ENCODE assay signal across 17 mouse cellular contexts in genomic region chr1:78191331-78191730, GRCm38 (mm10). TPM values are rescaled to one million over a fixed set of nuclear protein-coding genes. Genes with fewer than 3 reads are reported as not detected.
DNase-seq lines count a peak whose midpoint lies in the region; ATAC-seq and TF ChIP-seq lines count a peak whose summit lies in the region.
"Had no signal": no experiment of that assay in that cellular context is flagged by ENCODE, and none has a peak within 500 bp of the region (broad histone marks: within the 10 kb centered on the region; RNA-seq: fewer than 3 reads in every experiment).

No protein-coding gene starts in this region.

- ATAC-seq in liver, embryonic 11.5 days (replicated peaks; ENCODE audit: low FRiP score), result no peak
- ATAC-seq in hindbrain, postnatal 0 days, result no peak
- no peak for ATAC-seq in midbrain, postnatal 0 days (ENCODE audit: low FRiP score)
- no peak for ATAC-seq in activated CD4-positive, CD25-positive, alpha-beta regulatory T cell, adult 4 months
- no peak for ATAC-seq in kidney, embryonic 15.5 days (replicated peaks; ENCODE audit: low FRiP score)
- ATAC-seq: forebrain, postnatal 0 days had no signal

- H3K9me3 ChIP-seq in liver, embryonic 11.5 days (ENCODE audit: control insufficient read depth, low read length), result no peaks in the 10 kb centered on the region
- no peaks in the 10 kb centered on the region for H3K9me3 ChIP-seq in hindbrain, postnatal 0 days (ENCODE audit: low read length)
- no peaks in the 10 kb centered on the region for H3K9me3 ChIP-seq in midbrain, postnatal 0 days (ENCODE audit: low read length)
- no peaks in the 10 kb centered on the region for H3K9me3 ChIP-seq in kidney, embryonic 15.5 days (replicated peaks)
- H3K9me3 ChIP-seq: liver, embryonic 15.5 days; stomach, embryonic 15.5 days had no signal

- H3K4me1 ChIP-seq in liver, embryonic 11.5 days (replicated peaks; ENCODE audit: control insufficient read depth, insufficient read depth, low read length), result peaks cover 3% of the 10 kb centered on the region; the same call in 1 of the 2 replicates
- H3K4me1 ChIP-seq in hindbrain, postnatal 0 days (ENCODE audit: insufficient read depth, low read length), result no peaks in the 10 kb centered on the region
- peaks cover 4% of the 10 kb centered on the region; the same call in 1 of the 2 replicates for H3K4me1 ChIP-seq in midbrain, postnatal 0 days (ENCODE audit: insufficient read depth, low read length)
- peaks cover 30% of the 10 kb centered on the region for H3K4me1 ChIP-seq in kidney, embryonic 15.5 days

- no peak overlapping the region for H3K4me3 ChIP-seq in liver, embryonic 11.5 days (ENCODE audit: low read depth, low read length)
- peak overlapping the region; percentile 17 for H3K4me3 ChIP-seq in hindbrain, postnatal 0 days (ENCODE audit: low read length)
- H3K4me3 ChIP-seq in midbrain, postnatal 0 days (ENCODE audit: low read depth, low read length), result no peak overlapping the region
- no peak overlapping the region for H3K4me3 ChIP-seq in kidney, embryonic 15.5 days (replicated peaks)
- H3K4me3 ChIP-seq: gastrocnemius, adult 2 months; liver, embryonic 15.5 days; stomach, embryonic 15.5 days had no signal

- no peak overlapping the region for H3K9ac ChIP-seq in liver, embryonic 11.5 days (ENCODE audit: low read depth, low read length)
- peak overlapping the region; percentile 51 for H3K9ac ChIP-seq in hindbrain, postnatal 0 days (replicated peaks; ENCODE audit: low read length)
- H3K9ac ChIP-seq in midbrain, postnatal 0 days (replicated peaks; ENCODE audit: low read length, poor library complexity, severe bottlenecking), result no peak overlapping the region
- H3K9ac ChIP-seq in kidney, embryonic 15.5 days, result no peak overlapping the region
- H3K9ac ChIP-seq: forebrain, postnatal 0 days; liver, embryonic 15.5 days; stomach, embryonic 15.5 days had no signal

- 46% methylated on average over 1 of the region's 1 CpGs for WGBS in liver, embryonic 11.5 days
- WGBS in hindbrain, postnatal 0 days, result 57% methylated on average over 1 of the region's 1 CpGs
- WGBS in midbrain, postnatal 0 days, result 74% methylated on average over 1 of the region's 1 CpGs
- 74% methylated on average over 1 of the region's 1 CpGs for WGBS in kidney, embryonic 15.5 days

- no peak overlapping the region for H3K4me2 ChIP-seq in liver, embryonic 11.5 days
- H3K4me2 ChIP-seq in hindbrain, postnatal 0 days (ENCODE audit: low read depth, low read length), result peak overlapping the region; percentile 58
- no peak overlapping the region for H3K4me2 ChIP-seq in midbrain, postnatal 0 days (ENCODE audit: low read depth, low read length, poor library complexity, severe bottlenecking)
- no peak overlapping the region for H3K4me2 ChIP-seq in kidney, embryonic 15.5 days
- H3K4me2 ChIP-seq: liver, embryonic 15.5 days; stomach, embryonic 15.5 days had no signal

- TF ChIP-seq CTCF in hindbrain, postnatal 0 days (IDR thresholded peaks at IDR 0.05; ENCODE audit: low read depth), result no peak
- no peak for TF ChIP-seq CTCF in midbrain, postnatal 0 days (IDR thresholded peaks at IDR 0.05)

- H3K27me3 ChIP-seq in liver, embryonic 11.5 days (replicated peaks; ENCODE audit: control insufficient read depth, insufficient read depth, low read length), result peaks cover 99% of the 10 kb centered on the region
- peaks cover 10% of the 10 kb centered on the region for H3K27me3 ChIP-seq in hindbrain, postnatal 0 days (ENCODE audit: insufficient read depth, low read length)
- H3K27me3 ChIP-seq in midbrain, postnatal 0 days (ENCODE audit: insufficient read depth, low read length), result peaks cover 42% of the 10 kb centered on the region
- peaks cover 100% of the 10 kb centered on the region for H3K27me3 ChIP-seq in kidney, embryonic 15.5 days

- no peak overlapping the region for H3K27ac ChIP-seq in liver, embryonic 11.5 days (ENCODE audit: low read depth, low read length)
- H3K27ac ChIP-seq in hindbrain, postnatal 0 days, result peak overlapping the region; percentile 82
- H3K27ac ChIP-seq in midbrain, postnatal 0 days (ENCODE audit: low read depth, low read length), result peak overlapping the region; percentile 43; the same call in 1 of the 2 replicates
- no peak overlapping the region for H3K27ac ChIP-seq in kidney, embryonic 15.5 days
- H3K27ac ChIP-seq: gastrocnemius, adult 2 months; liver, embryonic 15.5 days; stomach, embryonic 15.5 days had no signal

- peak; percentile 29 for DNase-seq in liver, embryonic 11.5 days (ENCODE audit: low spot score)
- DNase-seq in liver, result no peak
- DNase-seq in hindbrain, postnatal 0 days (ENCODE audit: low spot score), result no peak
- no peak for DNase-seq in midbrain, postnatal 0 days (ENCODE audit: low spot score)
- no peak for DNase-seq in gastrocnemius, adult 8-10 months (ENCODE audit: low spot score in 2 of 2)
- DNase-seq: cerebellum, postnatal 25 days; forebrain, postnatal 0 days; gastrocnemius, adult 2 months; kidney, adult 11 months; kidney, postnatal 4 days; layer of hippocampus, postnatal 36 days; spleen, adult 18-20 months had no signal

- H3K36me3 ChIP-seq in liver, embryonic 11.5 days (ENCODE audit: control insufficient read depth, insufficient read depth, low read length), result no peaks in the 10 kb centered on the region
- no peaks in the 10 kb centered on the region for H3K36me3 ChIP-seq in hindbrain, postnatal 0 days (ENCODE audit: insufficient read depth, low read length)
- H3K36me3 ChIP-seq in midbrain, postnatal 0 days (ENCODE audit: insufficient read depth, low read length), result no peaks in the 10 kb centered on the region
- no peaks in the 10 kb centered on the region for H3K36me3 ChIP-seq in kidney, embryonic 15.5 days
- H3K36me3 ChIP-seq: liver, embryonic 15.5 days; stomach, embryonic 15.5 days had no signal

RNA-seq across cellular contexts. Expression of gene Pax3, which starts 5.6 kb away (rescaled TPM):
- 0.44 and 0.55 TPM in 2 replicates for polyA plus RNA-seq in liver, embryonic 11.5 days (2014; fragmentation: Nextera tagmentation; extraction: Ambion mirVana)
- total RNA-seq in hindbrain, postnatal 0 days (2014; rRNA removed), result 8.0 and 11.9 TPM in 2 replicates
- 14.0 and 14.5 TPM in 2 replicates for polyA plus RNA-seq in hindbrain, postnatal 0 days (2015; fragmentation: Nextera tagmentation; extraction: Ambion mirVana)
- total RNA-seq in midbrain, postnatal 0 days (2014; rRNA removed), result 5.3 and 5.8 TPM in 2 replicates
- 4.4 and 4.5 TPM in 2 replicates for polyA plus RNA-seq in midbrain, postnatal 0 days (2015; fragmentation: Nextera tagmentation; extraction: Ambion mirVana)
- under 1 TPM in 1 of 2 experiments, not detected in 1; 0.17 TPM for polyA plus RNA-seq in activated CD4-positive, CD25-positive, alpha-beta regulatory T cell, adult 4 months (2017; shearing (Covaris generic))
- not detected for total RNA-seq in gastrocnemius, adult 8-10 months (2022)
- polyA plus RNA-seq in kidney, embryonic 15.5 days (2015; fragmentation: Nextera tagmentation; extraction: Ambion mirVana), result 0.12 TPM in 1 of 2 replicates, not detected in the other
- total RNA-seq: adrenal gland, postnatal 4 days; gastrocnemius, adult 2 months; layer of hippocampus, postnatal 36 days had no signal

Comparison
In these comparisons a context has a peak if more than half of its experiments do, and no peak if none do; other contexts are left out.
1. H3K27ac ChIP-seq: peak in hindbrain, postnatal 0 days (single experiment) and midbrain, postnatal 0 days (single experiment); none in liver, embryonic 11.5 days (single experiment) and kidney, embryonic 15.5 days (single experiment).